Mouse (Mus musculus) 416B (cell line): ENCODE data around the gene Mavs.
A peak's percentile ranks its signal among the peaks of the same experiment; 100 is the strongest.

Experiments
- DNase-seq: peaks from one replicate; pipeline ENCODE4 v3.0.0; 2011; ENCODE audit warnings: low read depth

Gene Mavs

GRCm38 (mm10) chr2:131233307-131234126, at the start of gene Mavs:
Gene Mavs, plus strand, starts transcription at chr2:131234063.
- peak; percentile 97 for DNase-seq

- DNase-seq, result no peak
Observed at GRCm38 (mm10) chr2:131186343-131186742, 47.5 kb upstream of the Mavs start.

GRCm38 (mm10) chr2:131186771-131187601, 46.9 kb upstream of the Mavs start, which contains the start of the genes Cdc25b and Spef1:
Gene Cdc25b, plus strand, starts transcription at chr2:131186949.
Gene Spef1, minus strand, starts transcription at chr2:131187282.
- peak; percentile 91 for DNase-seq

GRCm38 (mm10) chr2:131187602-131187922, 46.3 kb upstream of the Mavs start:
- DNase-seq, result no peak

GRCm38 (mm10) chr2:131188311-131188710, 45.6 kb upstream of the Mavs start:
- no peak for DNase-seq

- DNase-seq, result no peak
Observed at GRCm38 (mm10) chr2:131189521-131190309, 44.1 kb upstream of the Mavs start.

GRCm38 (mm10) chr2:131190344-131191004, 43.4 kb upstream of the Mavs start:
- no peak for DNase-seq

GRCm38 (mm10) chr2:131191005-131191390, 42.9 kb upstream of the Mavs start:
- peak; percentile 31 for DNase-seq

- peak; percentile 34 for DNase-seq
Observed at GRCm38 (mm10) chr2:131196606-131197316, 37.1 kb upstream of the Mavs start.

- DNase-seq, result no peak
Observed at GRCm38 (mm10) chr2:131200710-131201109, 33.2 kb upstream of the Mavs start.

- DNase-seq, result no peak
Observed at GRCm38 (mm10) chr2:131201262-131201661, 32.6 kb upstream of the Mavs start.

- DNase-seq, result no peak
Observed at GRCm38 (mm10) chr2:131203816-131204409, 29.9 kb upstream of the Mavs start.

GRCm38 (mm10) chr2:131204410-131204981, 29.4 kb upstream of the Mavs start:
- peak; percentile 49 for DNase-seq

- peak; percentile 86 for DNase-seq
Observed at GRCm38 (mm10) chr2:131205521-131206182, 28.2 kb upstream of the Mavs start.

- peak; percentile 19 for DNase-seq
Observed at GRCm38 (mm10) chr2:131206778-131207177, 27.1 kb upstream of the Mavs start, which contains the start of gene Ap5s1. Gene Ap5s1, plus strand, starts transcription at chr2:131207078.

GRCm38 (mm10) chr2:131208356-131208755, 25.5 kb upstream of the Mavs start:
- DNase-seq, result no peak

GRCm38 (mm10) chr2:131209125-131209795, 24.6 kb upstream of the Mavs start:
- DNase-seq, result no peak

- peak; percentile 98 for DNase-seq
Observed at GRCm38 (mm10) chr2:131209969-131210792, 23.7 kb upstream of the Mavs start.
